Mouse (Mus musculus) hindbrain, embryonic 10.5 days (tissue): ENCODE data around the gene Xylt1. TPM values are rescaled to one million over a fixed set of nuclear protein-coding genes. Genes with fewer than 3 reads are reported as not detected.

ENCODE experiments used
- DNase-seq: peaks from one replicate; pipeline ENCODE4 v3.0.0-alpha.2; 2017; ENCODE audit warnings: low spot score
- H3K27ac ChIP-seq: fragments of 300-500 bp; sonication (generic); 2 replicates; pipeline ENCODE4 v1.5.1; 2016; ENCODE audit warnings: mild to moderate bottlenecking, moderate library complexity
- H3K27me3 ChIP-seq: fragments of 300-500 bp; sonication (generic); 2 replicates; pipeline ENCODE4 v1.6.1; 2016; ENCODE audit warnings: mild to moderate bottlenecking; ENCODE audit not compliant: poor library complexity, insufficient read depth, severe bottlenecking
- H3K36me3 ChIP-seq: fragments of 300-500 bp; sonication (generic); 2 replicates; pipeline ENCODE4 v1.6.1; 2016; ENCODE audit warnings: mild to moderate bottlenecking, moderate library complexity
- H3K4me1 ChIP-seq: fragments of 300-500 bp; sonication (generic); replicated peaks from 2 replicates; pipeline ENCODE4 v1.6.1; 2016; ENCODE audit warnings: mild to moderate bottlenecking
- H3K4me3 ChIP-seq: fragments of 300-500 bp; sonication (generic); 2 replicates; pipeline ENCODE4 v1.5.1; 2016; ENCODE audit warnings: mild to moderate bottlenecking, moderate library complexity
- H3K9me3 ChIP-seq: fragments of 300-500 bp; sonication (generic); 2 replicates; pipeline ENCODE4 v1.6.1; 2016; ENCODE audit warnings: mild to moderate bottlenecking, moderate library complexity
- WGBS: fragments of 180-500 bp; shearing (Covaris S2); methylation state at CpG from one replicate; pipeline ENCODE4 v1.1.7; 2016; 5-methylcytosine and 5-hydroxymethylcytosine counted together
- polyA plus RNA-seq: library from polyadenylated mRNA; unstranded; fragments of >200 nt; fragmentation: Nextera tagmentation; extraction: Ambion mirVana; gene quantifications from 2 replicates; pipeline ENCODE4 v1.2.1, GENCODE M21; 2016

Xylt1 gene
- polyA plus RNA-seq, 1 experiment from 2014 or later: 1.4 TPM

DNA sequence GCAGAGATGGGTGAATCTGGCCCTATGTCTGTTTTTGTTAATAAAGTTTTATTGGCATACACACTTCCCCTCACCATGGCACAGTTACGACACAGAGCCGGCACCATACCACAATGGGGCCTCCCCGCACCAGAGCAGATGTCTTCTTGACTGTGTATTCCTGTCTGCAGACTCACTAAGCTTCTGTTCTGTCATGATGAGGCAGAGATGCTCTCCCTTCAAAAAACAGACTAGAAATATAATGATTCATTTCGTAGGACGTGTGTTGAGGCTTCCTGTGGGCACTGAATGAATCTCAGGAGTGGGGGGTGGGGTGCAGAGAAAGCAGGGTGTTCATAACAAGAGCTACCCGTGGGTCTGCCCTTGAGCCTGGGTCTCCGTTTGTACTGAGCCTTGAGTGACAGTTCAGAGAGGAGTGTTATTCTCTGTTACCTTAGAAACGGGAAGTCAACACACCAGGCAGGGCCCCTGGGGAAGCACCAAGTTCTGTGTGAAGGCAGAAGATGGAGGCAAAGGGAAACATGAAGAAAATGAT, 48.0 kb downstream of the Xylt1 start:
- H3K27ac ChIP-seq: peak overlapping the region; percentile 70
- no peaks in the 10 kb centered on the region for H3K36me3 ChIP-seq
- WGBS: 49% methylated on average over 8 of the region's 8 CpGs
- H3K4me1 ChIP-seq: peaks cover 25% of the 10 kb centered on the region
- no peaks in the 10 kb centered on the region for H3K27me3 ChIP-seq
- no peaks in the 10 kb centered on the region for H3K9me3 ChIP-seq
- no peak overlapping the region for H3K4me3 ChIP-seq
- DNase-seq: peak; percentile 54

DNA sequence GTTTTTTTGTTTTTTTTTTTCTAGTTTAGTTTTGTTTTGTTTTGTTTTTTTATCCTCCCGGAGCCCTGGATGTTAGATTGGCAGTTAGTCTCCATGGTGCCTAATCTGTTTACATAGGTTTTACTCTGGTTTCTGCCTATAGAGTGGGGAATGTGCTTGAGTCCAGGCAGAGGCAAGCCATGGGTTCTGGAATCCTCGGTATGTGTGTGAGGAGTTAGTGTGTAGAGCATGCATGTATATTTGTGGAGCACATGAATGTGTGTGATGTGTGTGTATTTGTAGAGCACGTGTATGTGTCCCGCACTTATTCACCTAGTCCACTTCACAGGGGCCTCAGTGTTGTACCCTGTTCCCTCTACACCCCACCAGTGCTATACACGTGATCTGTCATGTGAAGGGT, 48.7 kb downstream of the Xylt1 start:
- Histone ChIP-seq H3K4me3 (no peak overlapping the region), H3K4me1 (peaks cover 22% of the 10 kb centered on the region), H3K27ac (0 out of 2 replicates have a peak overlapping the region, but pooled peaks have one; percentile 45), H3K36me3 (no peaks in the 10 kb centered on the region), H3K27me3 (no peaks in the 10 kb centered on the region), H3K9me3 (no peaks in the 10 kb centered on the region)
- 81% methylated on average over 5 of the region's 5 CpGs for WGBS
- DNase-seq: no peak

GRCm38 (mm10) chr7:117429895-117430294, 49.1 kb downstream of the Xylt1 start:
- Histone ChIP-seq H3K36me3 (no peaks in the 10 kb centered on the region), H3K9me3 (no peaks in the 10 kb centered on the region), H3K4me1 (peaks cover 26% of the 10 kb centered on the region), H3K27me3 (no peaks in the 10 kb centered on the region), H3K4me3 (no peak overlapping the region), H3K27ac (peak overlapping the region; percentile 45; the same call in 1 of the 2 replicates)
- DNase-seq: no peak
- WGBS: 73% methylated on average over 3 of the region's 3 CpGs

- Histone ChIP-seq H3K4me1 (peaks cover 26% of the 10 kb centered on the region), H3K4me3 (no peak overlapping the region), H3K27me3 (no peaks in the 10 kb centered on the region), H3K9me3 (no peaks in the 10 kb centered on the region), H3K36me3 (no peaks in the 10 kb centered on the region), H3K27ac (no peak overlapping the region)
- DNase-seq: no peak
- WGBS: 91% methylated on average over 5 of the region's 5 CpGs
These were observed 49.7 kb downstream of the Xylt1 start for GRCm38 (mm10) chr7:117430361-117430935.

GRCm38 (mm10) chr7:117433641-117434040, 52.9 kb downstream of the Xylt1 start:
- no peaks in the 10 kb centered on the region for H3K36me3 ChIP-seq
- 91% methylated on average over 9 of the region's 9 CpGs for WGBS
- H3K9me3 ChIP-seq: no peaks in the 10 kb centered on the region
- H3K27me3 ChIP-seq: no peaks in the 10 kb centered on the region
- H3K27ac ChIP-seq: no peak overlapping the region
- H3K4me1 ChIP-seq: peaks cover 20% of the 10 kb centered on the region
- H3K4me3 ChIP-seq: no peak overlapping the region
- no peak for DNase-seq

GRCm38 (mm10) chr7:117435091-117435490, 54.3 kb downstream of the Xylt1 start:
- Histone ChIP-seq H3K36me3 (no peaks in the 10 kb centered on the region), H3K4me1 (peaks cover 10% of the 10 kb centered on the region), H3K4me3 (no peak overlapping the region), H3K27ac (no peak overlapping the region), H3K9me3 (no peaks in the 10 kb centered on the region), H3K27me3 (no peaks in the 10 kb centered on the region)
- DNase-seq: no peak
- 74% methylated on average over 3 of the region's 3 CpGs for WGBS

DNA sequence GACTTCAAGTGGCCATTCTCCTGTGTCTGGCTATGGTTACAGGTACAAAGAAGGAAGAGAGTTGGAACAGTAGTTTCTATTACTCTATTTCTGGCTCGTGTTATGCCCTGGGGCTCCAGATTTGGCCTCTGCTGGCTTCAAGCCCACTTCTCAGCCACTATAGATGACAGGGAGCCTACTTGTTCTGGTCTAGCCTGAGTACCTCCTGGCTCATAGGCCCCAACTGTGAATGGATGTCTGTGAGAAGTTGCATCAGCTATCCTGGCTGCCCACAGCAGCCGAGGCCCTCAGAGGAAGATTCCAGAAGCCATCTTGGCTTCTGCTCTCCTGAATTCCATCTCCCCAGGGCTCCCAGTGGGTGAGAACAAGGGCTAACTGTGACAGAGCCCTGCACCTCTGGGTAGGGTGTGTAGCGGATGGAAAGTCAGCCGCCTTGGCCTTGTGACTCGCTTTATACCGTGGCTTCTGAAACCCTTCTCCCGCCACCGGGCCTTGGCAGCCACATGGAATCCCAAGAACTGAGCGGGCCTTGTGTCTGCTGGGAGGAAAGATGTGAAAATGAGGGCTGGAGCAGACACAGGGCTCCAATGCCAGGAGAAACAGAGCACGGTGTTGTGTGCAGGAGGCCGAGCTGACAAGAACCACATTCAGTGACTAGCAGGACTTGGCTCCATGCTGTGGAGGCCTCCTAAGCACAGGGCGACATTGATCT, 55.1 kb downstream of the Xylt1 start:
- DNase-seq: no peak

DNA sequence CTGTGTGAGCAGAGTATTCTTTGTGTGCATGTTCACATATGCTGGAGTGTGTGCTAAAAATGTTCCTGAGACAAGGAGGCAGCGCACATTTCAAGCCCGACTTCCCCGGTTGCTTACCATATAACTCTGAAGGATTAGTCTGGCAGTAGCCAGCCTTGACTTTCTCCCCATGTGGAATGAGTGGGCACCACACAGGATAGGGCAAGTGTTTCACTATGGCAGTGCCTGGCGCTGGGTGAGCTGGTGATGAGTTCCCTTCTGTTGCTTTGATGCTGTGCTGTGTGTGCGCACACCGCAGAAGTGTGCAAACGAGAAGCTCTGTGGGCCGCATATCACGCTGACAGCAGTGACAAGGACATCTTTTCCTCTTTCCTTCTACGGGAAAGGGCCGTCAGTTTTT, 56.1 kb downstream of the Xylt1 start:
- Histone ChIP-seq H3K27ac (no peak overlapping the region), H3K4me3 (no peak overlapping the region), H3K9me3 (no peaks in the 10 kb centered on the region), H3K27me3 (no peaks in the 10 kb centered on the region), H3K4me1 (peaks cover 8% of the 10 kb centered on the region; the same call in 1 of the 2 replicates), H3K36me3 (no peaks in the 10 kb centered on the region)
- WGBS: 92% methylated on average over 11 of the region's 11 CpGs
- no peak for DNase-seq

More for the DNA sequence above, 55.1 kb downstream of the Xylt1 start:
- no peak overlapping the region for H3K27ac ChIP-seq
- no peaks in the 10 kb centered on the region for H3K27me3 ChIP-seq
- H3K4me3 ChIP-seq: no peak overlapping the region
- no peaks in the 10 kb centered on the region for H3K9me3 ChIP-seq
- H3K4me1 ChIP-seq: peaks cover 8% of the 10 kb centered on the region; the same call in 1 of the 2 replicates
- WGBS: 92% methylated on average over 12 of the region's 12 CpGs
- H3K36me3 ChIP-seq: no peaks in the 10 kb centered on the region

- 93% methylated on average over 3 of the region's 3 CpGs for WGBS
- H3K4me3 ChIP-seq: no peak overlapping the region
- H3K9me3 ChIP-seq: no peaks in the 10 kb centered on the region
- no peak for DNase-seq
- H3K27me3 ChIP-seq: no peaks in the 10 kb centered on the region
- peaks cover 3% of the 10 kb centered on the region; the same call in 1 of the 2 replicates for H3K4me1 ChIP-seq
- H3K36me3 ChIP-seq: no peaks in the 10 kb centered on the region
- H3K27ac ChIP-seq: no peak overlapping the region
These were observed 60.2 kb downstream of the Xylt1 start for GRCm38 (mm10) chr7:117440994-117441393.

- Histone ChIP-seq H3K4me1 (peaks cover 3% of the 10 kb centered on the region; the same call in 1 of the 2 replicates), H3K9me3 (no peaks in the 10 kb centered on the region), H3K27ac (no peak overlapping the region), H3K4me3 (no peak overlapping the region), H3K36me3 (no peaks in the 10 kb centered on the region), H3K27me3 (no peaks in the 10 kb centered on the region)
- no peak for DNase-seq
- 91% methylated on average over 2 of the region's 2 CpGs for WGBS
These were observed 61.9 kb downstream of the Xylt1 start for GRCm38 (mm10) chr7:117442639-117443038.

- DNase-seq: no peak
- Histone ChIP-seq H3K27me3 (no peaks in the 10 kb centered on the region), H3K4me1 (peaks cover 3% of the 10 kb centered on the region; the same call in 1 of the 2 replicates), H3K27ac (no peak overlapping the region), H3K9me3 (no peaks in the 10 kb centered on the region), H3K36me3 (no peaks in the 10 kb centered on the region), H3K4me3 (no peak overlapping the region)
- WGBS: 91% methylated on average over 7 of the region's 7 CpGs
These were observed 62.4 kb downstream of the Xylt1 start for GRCm38 (mm10) chr7:117443215-117443614.

- Histone ChIP-seq H3K4me3 (no peak overlapping the region), H3K9me3 (no peaks in the 10 kb centered on the region; the same call in 1 of the 2 replicates), H3K4me1 (no peaks in the 10 kb centered on the region), H3K27ac (no peak overlapping the region), H3K36me3 (0 out of 2 replicates have a peak, but pooled peaks cover 4% of the 10 kb centered on the region), H3K27me3 (no peaks in the 10 kb centered on the region)
- 53% methylated on average over 3 of the region's 3 CpGs for WGBS
- no peak for DNase-seq
These were observed 64.7 kb downstream of the Xylt1 start for GRCm38 (mm10) chr7:117445471-117445870.

GRCm38 (mm10) chr7:117449605-117450004, 68.8 kb downstream of the Xylt1 start:
- Histone ChIP-seq H3K4me3 (no peak overlapping the region), H3K27me3 (no peaks in the 10 kb centered on the region), H3K36me3 (0 out of 2 replicates have a peak, but pooled peaks cover 4% of the 10 kb centered on the region), H3K27ac (no peak overlapping the region), H3K9me3 (no peaks in the 10 kb centered on the region; the same call in 1 of the 2 replicates), H3K4me1 (peaks cover 13% of the 10 kb centered on the region)
- no peak for DNase-seq
- 91% methylated on average over 5 of the region's 5 CpGs for WGBS
